In genomic region chr14:31929161-31929707, GRCm38 (mm10) we compare ENCODE assay signal across 11 mouse cellular contexts.
DNase-seq lines count a peak whose midpoint lies in the region; ATAC-seq and TF ChIP-seq lines count a peak whose summit lies in the region.
"Had no signal": no experiment of that assay in that cellular context is flagged by ENCODE, and none has a peak within 500 bp of the region (broad histone marks: within the 10 kb centered on the region; RNA-seq: fewer than 3 reads in every experiment).

No protein-coding gene starts in this region.

- WGBS in forebrain, embryonic 10.5 days, result 63% methylated on average over 12 of the region's 12 CpGs
- 72% methylated on average over 12 of the region's 12 CpGs for WGBS in forebrain, embryonic 13.5 days
- 54% methylated on average over 12 of the region's 12 CpGs for WGBS in hindbrain, embryonic 12.5 days

- H3K4me2 ChIP-seq in forebrain, embryonic 13.5 days, result no peak overlapping the region
- no peak overlapping the region for H3K4me2 ChIP-seq in hindbrain, embryonic 12.5 days (replicated peaks)
- H3K4me2 ChIP-seq: embryonic facial prominence, embryonic 15.5 days; heart, embryonic 13.5 days; neural tube, embryonic 12.5 days had no signal

- no peak for TF ChIP-seq CTCF in MEL (IDR thresholded peaks at IDR 0.05 in 2 of 3, conservative IDR thresholded peaks at IDR 0.05 in 1 of 3; ENCODE audit: control insufficient read depth in 1 of 3, insufficient read depth in 1 of 3, low read depth in 2 of 3, low read length in 3 of 3, poor library complexity in 1 of 3, severe bottlenecking in 1 of 3)

- H3K36me3 ChIP-seq in forebrain, embryonic 10.5 days (replicated peaks), result no peaks in the 10 kb centered on the region
- no peaks in the 10 kb centered on the region for H3K36me3 ChIP-seq in forebrain, embryonic 13.5 days (ENCODE audit: poor library complexity, severe bottlenecking)
- no peaks in the 10 kb centered on the region for H3K36me3 ChIP-seq in MEL (ENCODE audit: control insufficient read depth in 1 of 2, insufficient read depth in 2 of 2, low read length in 2 of 2)
- no peaks in the 10 kb centered on the region for H3K36me3 ChIP-seq in hindbrain, embryonic 12.5 days
- H3K36me3 ChIP-seq: embryonic facial prominence, embryonic 15.5 days; heart, embryonic 13.5 days; neural tube, embryonic 12.5 days had no signal

- no peak for TF ChIP-seq EP300 in MEL (IDR thresholded peaks at IDR 0.05; ENCODE audit: low read depth in 1 of 2, low read length in 2 of 2)

- TF ChIP-seq RAD21 in MEL (IDR thresholded peaks at IDR 0.05; ENCODE audit: low read depth, low read length), result no peak

- H3K27me3 ChIP-seq in forebrain, embryonic 10.5 days (ENCODE audit: poor library complexity, severe bottlenecking), result no peaks in the 10 kb centered on the region
- H3K27me3 ChIP-seq in forebrain, embryonic 13.5 days, result no peaks in the 10 kb centered on the region
- H3K27me3 ChIP-seq in MEL (ENCODE audit: control insufficient read depth in 1 of 2, insufficient read depth in 2 of 2, low read length in 2 of 2), result no peaks in the 10 kb centered on the region
- H3K27me3 ChIP-seq in hindbrain, embryonic 12.5 days, result no peaks in the 10 kb centered on the region
- H3K27me3 ChIP-seq: embryonic facial prominence, embryonic 15.5 days; heart, embryonic 13.5 days; neural tube, embryonic 12.5 days had no signal

- 0 out of 2 replicates have a peak overlapping the region, but pooled peaks have one; percentile 36 for H3K27ac ChIP-seq in forebrain, embryonic 10.5 days
- H3K27ac ChIP-seq in forebrain, embryonic 13.5 days, result no peak overlapping the region
- H3K27ac ChIP-seq in MEL (ENCODE audit: control insufficient read depth, low read depth, low read length), result no peak overlapping the region
- H3K27ac ChIP-seq in hindbrain, embryonic 12.5 days, result no peak overlapping the region
- H3K27ac ChIP-seq: embryonic facial prominence, embryonic 15.5 days; neural tube, embryonic 12.5 days had no signal

- H3K9ac ChIP-seq in forebrain, embryonic 13.5 days, result no peak overlapping the region
- H3K9ac ChIP-seq in MEL (ENCODE audit: control insufficient read depth, low read depth, low read length, poor library complexity, severe bottlenecking), result no peak overlapping the region
- H3K9ac ChIP-seq in hindbrain, embryonic 12.5 days, result no peak overlapping the region
- H3K9ac ChIP-seq: embryonic facial prominence, embryonic 15.5 days; heart, embryonic 13.5 days; neural tube, embryonic 12.5 days had no signal

- ATAC-seq in forebrain, embryonic 13.5 days, result no peak
- ATAC-seq in hindbrain, embryonic 12.5 days (ENCODE audit: low FRiP score), result no peak

- H3K79me2 ChIP-seq in MEL (ENCODE audit: control insufficient read depth, insufficient read depth, low read length, poor library complexity), result no peaks in the 10 kb centered on the region

- no peak for DNase-seq in forebrain, embryonic 10.5 days (ENCODE audit: extremely low spot score, low spot score)
- peak; percentile 23 for DNase-seq in MEL (ENCODE audit: low read depth, low spot score)
- peak; percentile 79 to 86 for DNase-seq in kidney, adult 8-10 months
- DNase-seq in lung, postnatal 25 days (ENCODE audit: low spot score), result peak; percentile 17
- no peak for DNase-seq in frontal cortex, postnatal 25 days (ENCODE audit: low spot score in 2 of 2)
- DNase-seq in right cerebral cortex, postnatal 25 days, result no peak

- H3K4me1 ChIP-seq in forebrain, embryonic 10.5 days, result peaks cover 39% of the 10 kb centered on the region
- peaks cover 27% of the 10 kb centered on the region for H3K4me1 ChIP-seq in forebrain, embryonic 13.5 days
- 0 out of 4 replicates have a peak, but pooled peaks cover 0 to 2% of the 10 kb centered on the region in 2 experiments for H3K4me1 ChIP-seq in MEL (ENCODE audit: control insufficient read depth in 1 of 2, insufficient read depth in 2 of 2, low read length in 2 of 2)
- peaks cover 4% of the 10 kb centered on the region; the same call in 1 of the 2 replicates for H3K4me1 ChIP-seq in hindbrain, embryonic 12.5 days
- H3K4me1 ChIP-seq: neural tube, embryonic 12.5 days had no signal

- TF ChIP-seq POLR2A in MEL (IDR thresholded peaks at IDR 0.05; ENCODE audit: control insufficient read depth in 1 of 2, insufficient read depth in 1 of 2, low read depth in 1 of 2, low read length in 2 of 2, poor library complexity in 1 of 2), result no peak

- peaks cover 8% of the 10 kb centered on the region; the same call in 1 of the 2 replicates for H3K9me3 ChIP-seq in forebrain, embryonic 10.5 days
- 0 out of 2 replicates have a peak, but pooled peaks cover 4% of the 10 kb centered on the region for H3K9me3 ChIP-seq in forebrain, embryonic 13.5 days (replicated peaks)
- no peaks in the 10 kb centered on the region for H3K9me3 ChIP-seq in MEL (replicated peaks; ENCODE audit: insufficient read depth, low read length)
- 0 out of 2 replicates have a peak, but pooled peaks cover 1% of the 10 kb centered on the region for H3K9me3 ChIP-seq in hindbrain, embryonic 12.5 days (replicated peaks)
- H3K9me3 ChIP-seq: embryonic facial prominence, embryonic 15.5 days; neural tube, embryonic 12.5 days had no signal

- no peak overlapping the region for H3K4me3 ChIP-seq in forebrain, embryonic 10.5 days
- H3K4me3 ChIP-seq in forebrain, embryonic 13.5 days, result no peak overlapping the region
- no peak overlapping the region for H3K4me3 ChIP-seq in MEL (ENCODE audit: control insufficient read depth in 1 of 2, insufficient read depth in 1 of 2, low read depth in 2 of 2, low read length in 2 of 2)
- no peak overlapping the region for H3K4me3 ChIP-seq in hindbrain, embryonic 12.5 days
- H3K4me3 ChIP-seq: embryonic facial prominence, embryonic 15.5 days; heart, embryonic 13.5 days; neural tube, embryonic 12.5 days had no signal

TF ChIP-seq in MEL, 35 proteins besides CTCF, POLR2A, EP300 and RAD21:
- TF ChIP-seq JUND (IDR thresholded peaks at IDR 0.05; ENCODE audit: low read depth, low read length) (no peak), MEF2A (IDR thresholded peaks at IDR 0.05; ENCODE audit: extremely low read depth, insufficient replicate concordance, low read depth, low read length, poor library complexity, severe bottlenecking) (no peak), MXI1 (IDR thresholded peaks at IDR 0.05; ENCODE audit: low read depth, low read length) (no peak), MYB (IDR thresholded peaks at IDR 0.05; ENCODE audit: low read depth, low read length) (no peak), NELFE (IDR thresholded peaks at IDR 0.05; ENCODE audit: low read depth, low read length) (no peak), RCOR1 (IDR thresholded peaks at IDR 0.05; ENCODE audit: low read depth, low read length) (no peak), HCFC1 (IDR thresholded peaks at IDR 0.05; ENCODE audit: low read depth, low read length) (no peak), ZNF384 (IDR thresholded peaks at IDR 0.05; ENCODE audit: low read depth, low read length) (no peak), POLR2AphosphoS5 (IDR thresholded peaks at IDR 0.05; ENCODE audit: borderline replicate concordance, low read depth, low read length) (no peak), NRF1 (IDR thresholded peaks at IDR 0.05; ENCODE audit: insufficient read depth, low read depth, low read length, poor library complexity, severe bottlenecking) (no peak), USF2 (IDR thresholded peaks at IDR 0.05; ENCODE audit: borderline replicate concordance in 1 of 2, insufficient read depth in 1 of 2, low read depth in 1 of 2, low read length in 2 of 2) (no peak), GABPA (IDR thresholded peaks at IDR 0.05; ENCODE audit: low read depth, low read length) (no peak), GATA1 (IDR thresholded peaks at IDR 0.05; ENCODE audit: low read depth, low read length) (no peak), MAFK (IDR thresholded peaks at IDR 0.05; ENCODE audit: borderline replicate concordance, low read depth, low read length) (no peak), SMC3 (IDR thresholded peaks at IDR 0.05; ENCODE audit: low read depth, low read length) (no peak), KAT2A (conservative IDR thresholded peaks at IDR 0.05; ENCODE audit: low read depth, low read length) (no peak), CHD1 (IDR thresholded peaks at IDR 0.05; ENCODE audit: low read depth, low read length) (no peak), MYC (IDR thresholded peaks at IDR 0.05; ENCODE audit: low read depth, low read length) (no peak)

Comparison
In these comparisons a context has a peak if more than half of its experiments do, and no peak if none do; other contexts are left out.
1. DNase-seq: peak in MEL (single experiment), kidney, adult 8-10 months (2 of 2) and lung, postnatal 25 days (single experiment); none in forebrain, embryonic 10.5 days (single experiment), frontal cortex, postnatal 25 days (0 of 2) and right cerebral cortex, postnatal 25 days (single experiment).